Mouse (Mus musculus): ENCODE measurements at regions not wholly inside any gene's neighbourhood (a gene's known extent, or its start where the extent isn't known, plus 50 kb on each side); places are given as distances from the start of the nearest gene placed in this dataset.

DNA sequence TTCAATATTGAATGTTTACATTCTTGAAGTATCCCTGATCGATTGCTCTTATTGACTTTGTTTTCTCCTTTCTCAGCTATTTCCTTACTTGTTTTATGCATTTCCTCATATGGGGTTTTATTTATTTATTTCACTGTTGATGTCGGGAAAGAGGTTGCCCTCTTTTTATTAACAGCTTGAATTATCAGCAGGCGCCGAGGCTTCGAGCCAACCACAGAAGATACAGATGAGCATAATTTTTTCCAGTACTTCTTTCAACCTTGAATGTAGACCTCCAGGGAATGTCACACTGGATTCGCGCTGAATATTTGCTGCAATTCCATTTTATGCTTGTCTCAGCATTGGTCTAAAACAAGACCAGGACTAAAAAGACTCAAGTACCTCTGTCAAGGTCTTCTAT is 183.4 kb upstream of the Cntn6 start:
- H3K9ac ChIP-seq: no peak overlapping the region
- no peak overlapping the region for H3K4me2 ChIP-seq
- H3K9me3 ChIP-seq (ENCODE audit: low read depth, low read length): no peaks in the 10 kb centered on the region
- H3K36me3 ChIP-seq (ENCODE audit: insufficient read depth): no peaks in the 10 kb centered on the region
- H3K27me3 ChIP-seq (ENCODE audit: insufficient read depth, low read length): no peaks in the 10 kb centered on the region
- 53% methylated on average over 7 of the region's 7 CpGs for WGBS
- H3K27ac ChIP-seq (ENCODE audit: low read depth): no peak overlapping the region
- no peak for TF ChIP-seq CTCF (IDR thresholded peaks at IDR 0.05; ENCODE audit: low read depth)
- no peaks in the 10 kb centered on the region for H3K4me1 ChIP-seq (ENCODE audit: insufficient read depth)
- ATAC-seq (ENCODE audit: insufficient read depth) (peak; percentile 41; the same call in 1 of the 2 replicates), DNase-seq (peak; percentile 71)
- H3K4me3 ChIP-seq (ENCODE audit: low read depth, low read length): no peak overlapping the region

DNA sequence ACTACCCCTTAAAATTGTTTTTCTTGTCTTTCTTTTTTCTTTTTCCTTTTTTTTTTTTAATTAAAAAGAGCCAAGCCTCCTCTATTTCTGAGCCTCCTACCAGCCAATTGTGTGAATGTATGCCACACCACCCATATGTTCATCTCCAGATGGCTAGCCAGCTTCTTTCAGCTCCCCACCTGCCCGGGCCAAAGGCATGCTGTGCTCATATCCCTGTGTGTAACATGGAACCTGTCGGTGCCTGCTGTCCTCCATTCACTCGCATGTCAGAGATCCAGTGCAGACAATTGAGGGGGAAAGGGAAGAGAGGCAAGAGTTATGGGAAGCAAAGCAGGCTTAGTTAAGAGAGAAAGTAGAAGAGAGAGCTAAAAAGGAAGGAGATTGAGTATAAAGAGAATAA is 179.6 kb upstream of the Cntn6 start:
- Histone ChIP-seq H3K27me3 (ENCODE audit: insufficient read depth, low read length) (no peaks in the 10 kb centered on the region), H3K36me3 (ENCODE audit: insufficient read depth) (no peaks in the 10 kb centered on the region), H3K9me3 (ENCODE audit: low read depth, low read length) (no peaks in the 10 kb centered on the region), H3K4me3 (ENCODE audit: low read depth, low read length) (no peak overlapping the region), H3K9ac (no peak overlapping the region), H3K4me1 (ENCODE audit: insufficient read depth) (no peaks in the 10 kb centered on the region), H3K4me2 (no peak overlapping the region), H3K27ac (ENCODE audit: low read depth) (no peak overlapping the region)
- DNase-seq (no peak), ATAC-seq (ENCODE audit: insufficient read depth) (no peak)
- no peak for TF ChIP-seq CTCF (IDR thresholded peaks at IDR 0.05; ENCODE audit: low read depth)
- 84% methylated on average over 3 of the region's 3 CpGs for WGBS

DNA sequence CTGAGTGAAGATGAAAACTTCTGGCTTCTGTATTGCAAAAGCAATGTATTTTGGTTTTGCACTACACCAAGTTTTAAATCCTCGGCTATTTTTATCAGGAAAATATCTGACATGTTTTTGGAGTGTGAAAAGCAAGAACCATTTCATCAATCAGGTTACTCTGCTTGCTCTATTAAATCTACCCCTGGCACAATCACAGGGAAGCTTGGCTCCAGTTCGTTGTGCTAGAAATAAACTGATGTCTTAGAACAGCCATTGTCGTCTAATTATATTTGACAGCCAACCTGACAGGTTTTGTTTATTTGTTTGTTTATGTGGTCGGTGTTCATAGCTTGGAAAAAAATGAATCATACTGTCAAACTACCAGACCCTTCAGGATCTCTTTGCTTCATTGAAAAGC is 174.1 kb upstream of the Cntn6 start:
- Histone ChIP-seq H3K9me3 (ENCODE audit: low read depth, low read length) (no peaks in the 10 kb centered on the region), H3K4me3 (ENCODE audit: low read depth, low read length) (no peak overlapping the region), H3K9ac (no peak overlapping the region), H3K27ac (ENCODE audit: low read depth) (no peak overlapping the region), H3K4me2 (no peak overlapping the region), H3K27me3 (ENCODE audit: insufficient read depth, low read length) (no peaks in the 10 kb centered on the region), H3K4me1 (ENCODE audit: insufficient read depth) (no peaks in the 10 kb centered on the region), H3K36me3 (ENCODE audit: insufficient read depth) (no peaks in the 10 kb centered on the region)
- no peak for TF ChIP-seq CTCF (IDR thresholded peaks at IDR 0.05; ENCODE audit: low read depth)
- 62% methylated on average over 4 of the region's 4 CpGs for WGBS
- ATAC-seq (ENCODE audit: insufficient read depth): no peak
- DNase-seq: no peak

DNA sequence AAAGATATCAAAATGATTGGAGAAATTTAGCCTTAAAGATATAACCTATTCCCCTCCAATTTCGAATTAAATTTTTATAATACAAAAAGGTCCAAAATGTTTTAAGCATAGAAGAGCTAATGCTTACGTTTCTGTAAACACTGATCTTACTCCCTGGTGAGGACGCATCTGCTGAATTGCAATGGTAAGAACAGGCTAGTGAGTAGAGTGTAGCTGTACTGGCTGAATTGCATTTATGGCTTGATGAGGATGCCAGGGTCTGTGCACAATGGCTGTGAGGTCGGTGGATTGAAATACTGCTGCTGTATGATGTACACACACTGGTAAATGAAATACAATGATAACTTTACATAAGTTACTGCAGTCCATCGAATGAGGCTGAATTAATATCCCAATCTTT is 170.4 kb upstream of the Cntn6 start:
- DNase-seq: no peak
- Histone ChIP-seq H3K4me2 (no peak overlapping the region), H3K27me3 (ENCODE audit: insufficient read depth, low read length) (no peaks in the 10 kb centered on the region), H3K36me3 (ENCODE audit: insufficient read depth) (no peaks in the 10 kb centered on the region), H3K27ac (ENCODE audit: low read depth) (no peak overlapping the region), H3K9me3 (ENCODE audit: low read depth, low read length) (no peaks in the 10 kb centered on the region), H3K4me1 (ENCODE audit: insufficient read depth) (no peaks in the 10 kb centered on the region), H3K9ac (no peak overlapping the region), H3K4me3 (ENCODE audit: low read depth, low read length) (no peak overlapping the region)
- no peak for TF ChIP-seq CTCF (IDR thresholded peaks at IDR 0.05; ENCODE audit: low read depth)
- ATAC-seq (ENCODE audit: insufficient read depth): no peak
- WGBS: 83% methylated on average over 5 of the region's 5 CpGs

DNA sequence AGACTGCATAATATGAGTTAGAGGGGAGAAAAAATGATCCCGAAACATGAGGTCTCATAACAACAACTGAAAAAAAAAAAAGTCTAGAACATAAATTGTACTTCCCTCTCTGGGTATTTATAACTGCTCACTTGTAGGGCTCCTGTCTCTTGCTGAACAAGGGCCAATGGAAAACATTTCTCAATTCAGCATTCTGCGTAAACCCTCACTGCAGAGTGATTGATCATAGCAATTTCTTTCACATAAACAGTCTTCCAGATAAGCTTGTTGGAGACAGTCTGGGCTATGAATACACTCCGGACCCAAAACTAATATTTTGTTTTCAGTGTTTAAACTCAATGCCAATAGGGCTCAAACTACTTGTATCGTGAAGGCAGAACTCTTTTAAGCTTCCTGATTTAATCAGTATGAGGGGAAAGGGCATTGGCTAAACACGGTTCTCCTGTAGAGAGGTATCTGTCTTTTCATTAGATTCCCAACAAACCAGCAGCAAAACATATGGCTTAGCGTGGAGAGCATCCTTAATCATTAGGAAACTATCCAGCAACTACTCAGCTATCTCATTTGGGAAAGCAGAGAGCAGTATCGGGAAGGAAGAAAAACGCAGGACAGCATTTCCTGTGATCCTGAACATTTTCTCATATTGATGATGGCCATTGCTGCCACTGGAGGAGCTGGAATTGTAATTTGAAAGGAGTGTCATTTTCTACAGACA is 153.3 kb upstream of the Cntn6 start:
- H3K9ac ChIP-seq: no peak overlapping the region
- H3K9me3 ChIP-seq (ENCODE audit: low read depth, low read length): 0 out of 2 replicates have a peak, but pooled peaks cover 2% of the 10 kb centered on the region
- no peaks in the 10 kb centered on the region for H3K4me1 ChIP-seq (ENCODE audit: insufficient read depth)
- H3K27ac ChIP-seq (ENCODE audit: low read depth): no peak overlapping the region
- TF ChIP-seq CTCF (IDR thresholded peaks at IDR 0.05; ENCODE audit: low read depth): no peak
- H3K36me3 ChIP-seq (ENCODE audit: insufficient read depth): no peaks in the 10 kb centered on the region
- WGBS: 30% methylated on average over 8 of the region's 8 CpGs
- no peaks in the 10 kb centered on the region for H3K27me3 ChIP-seq (ENCODE audit: insufficient read depth, low read length)
- DNase-seq (peak; percentile 63), ATAC-seq (ENCODE audit: insufficient read depth) (peak; percentile 77; the same call in 1 of the 2 replicates)
- H3K4me2 ChIP-seq: no peak overlapping the region
- no peak overlapping the region for H3K4me3 ChIP-seq (ENCODE audit: low read depth, low read length)

DNA sequence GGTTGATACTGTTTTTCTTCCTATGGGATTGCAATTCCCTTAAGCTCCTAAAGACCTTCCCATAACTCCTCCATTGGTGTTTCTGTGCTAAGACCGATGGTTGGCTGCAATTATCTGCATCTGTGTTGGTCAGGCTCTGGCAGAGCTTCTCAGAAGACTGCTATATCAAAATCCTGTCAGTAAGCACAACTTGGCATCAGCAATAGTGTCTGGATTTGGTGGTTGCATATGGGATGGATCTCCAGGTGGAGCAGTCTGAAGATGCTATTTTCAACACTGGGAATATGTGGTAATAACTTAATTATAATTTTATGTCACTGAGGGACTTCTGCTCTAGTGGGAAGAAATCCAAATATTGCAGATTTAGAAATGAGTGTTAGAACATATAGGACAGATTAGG is 148.6 kb upstream of the Cntn6 start:
- no peaks in the 10 kb centered on the region for H3K36me3 ChIP-seq (ENCODE audit: insufficient read depth)
- H3K4me1 ChIP-seq (ENCODE audit: insufficient read depth): no peaks in the 10 kb centered on the region
- TF ChIP-seq CTCF (IDR thresholded peaks at IDR 0.05; ENCODE audit: low read depth): no peak
- no peaks in the 10 kb centered on the region for H3K9me3 ChIP-seq (ENCODE audit: low read depth, low read length)
- no peak overlapping the region for H3K9ac ChIP-seq
- WGBS: 72% methylated on average over 1 of the region's 1 CpGs
- ATAC-seq (ENCODE audit: insufficient read depth) (no peak), DNase-seq (no peak)
- H3K27ac ChIP-seq (ENCODE audit: low read depth): no peak overlapping the region
- H3K27me3 ChIP-seq (ENCODE audit: insufficient read depth, low read length): no peaks in the 10 kb centered on the region
- no peak overlapping the region for H3K4me3 ChIP-seq (ENCODE audit: low read depth, low read length)
- no peak overlapping the region for H3K4me2 ChIP-seq
